In the genomic region with DNA sequence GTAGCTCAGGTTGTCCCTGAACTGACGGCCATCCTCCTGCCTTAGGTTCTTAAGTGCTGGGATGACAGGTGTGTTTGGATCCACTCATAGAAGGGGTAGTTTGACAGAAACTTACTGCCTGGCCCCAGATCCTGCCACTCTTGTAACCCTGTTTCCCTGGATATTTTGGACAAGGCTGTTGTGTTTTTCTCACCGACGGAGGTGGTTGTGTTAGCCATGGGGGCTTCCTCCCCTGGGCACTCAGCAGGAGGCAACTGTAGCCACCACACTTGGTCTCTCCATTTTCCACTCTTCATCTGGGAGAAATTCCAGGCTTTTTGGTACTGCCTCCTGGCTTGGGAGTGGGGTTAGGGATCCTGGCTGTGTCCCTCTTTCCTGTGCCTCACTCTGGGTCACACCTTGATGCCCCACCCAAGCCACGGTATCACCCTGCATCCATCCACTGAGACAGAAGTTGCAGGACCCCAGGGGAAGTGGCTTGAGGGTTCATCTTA, we compare ENCODE assay signal across 8 mouse cellular contexts. TPM values are rescaled to one million over a fixed set of nuclear protein-coding genes. Genes with fewer than 3 reads are reported as not detected.
A peak's percentile ranks its signal among the peaks of the same experiment; 100 is the strongest.
DNase-seq lines count a peak whose midpoint lies in the region; ATAC-seq and TF ChIP-seq lines count a peak whose summit lies in the region.

No protein-coding gene starts in this region.

- DNase-seq in heart, adult 18-20 months = no peak
- DNase-seq in G1E (ENCODE audit: low spot score) = no peak
- no peak for DNase-seq in forebrain, postnatal 0 days
- DNase-seq in liver, postnatal 0 days = no peak
- no peak for DNase-seq in urinary bladder, postnatal 10 days (ENCODE audit: low spot score)
- no peak for DNase-seq in c-Kit-positive CD71-positive TER-119-positive erythroid progenitor cells, embryonic 14.5 days (ENCODE audit: low spot score)
- DNase-seq in layer of hippocampus, adult 18-20 months (ENCODE audit: low spot score in 2 of 2) = no peak

- 4% methylated on average over 4 of the region's 4 CpGs for WGBS in heart, embryonic 12.5 days
- WGBS in forebrain, postnatal 0 days = 16% methylated on average over 4 of the region's 4 CpGs
- WGBS in liver, postnatal 0 days (ENCODE audit: insufficient replicate concordance) = under 1% methylated on average over 4 of the region's 4 CpGs

- TF ChIP-seq EP300 in liver, postnatal 0 days (IDR thresholded peaks at IDR 0.05; ENCODE audit: low read depth) = no peak

- H3K9ac ChIP-seq in heart, embryonic 12.5 days = peak overlapping the region; percentile 97
- H3K9ac ChIP-seq in forebrain, postnatal 0 days = peak overlapping the region; percentile 84
- peak overlapping the region; percentile 94 for H3K9ac ChIP-seq in liver, postnatal 0 days (replicated peaks)

- H3K27ac ChIP-seq in heart, embryonic 12.5 days (ENCODE audit: poor library complexity, severe bottlenecking) = peak overlapping the region; percentile 94
- peak overlapping the region; percentile 91; the same call in 1 of the 2 replicates for H3K27ac ChIP-seq in forebrain, postnatal 0 days (ENCODE audit: low read depth, low read length)
- H3K27ac ChIP-seq in liver, postnatal 0 days (ENCODE audit: low read depth) = peak overlapping the region; percentile 99

- no peak for TF ChIP-seq CTCF in G1E (IDR thresholded peaks at IDR 0.05; ENCODE audit: low read depth, low read length)
- no peak for TF ChIP-seq CTCF in forebrain, postnatal 0 days (IDR thresholded peaks at IDR 0.05; ENCODE audit: low read depth)
- TF ChIP-seq CTCF in liver, postnatal 0 days (IDR thresholded peaks at IDR 0.05; ENCODE audit: low read depth) = no peak

- H3K9me3 ChIP-seq in heart, embryonic 12.5 days (replicated peaks) = no peaks in the 10 kb centered on the region
- no peaks in the 10 kb centered on the region for H3K9me3 ChIP-seq in G1E (replicated peaks)
- H3K9me3 ChIP-seq in forebrain, postnatal 0 days (ENCODE audit: low read length) = no peaks in the 10 kb centered on the region
- no peaks in the 10 kb centered on the region for H3K9me3 ChIP-seq in liver, postnatal 0 days (ENCODE audit: low read length)

- H3K4me3 ChIP-seq in heart, embryonic 12.5 days = peak overlapping the region; percentile 92
- peak overlapping the region; percentile 93 for H3K4me3 ChIP-seq in G1E (ENCODE audit: low read depth, low read length)
- peak overlapping the region; percentile 90 for H3K4me3 ChIP-seq in forebrain, postnatal 0 days (ENCODE audit: low read depth, low read length)
- peak overlapping the region; percentile 87 for H3K4me3 ChIP-seq in liver, postnatal 0 days (ENCODE audit: low read depth, low read length)

- no peaks in the 10 kb centered on the region for H3K27me3 ChIP-seq in heart, embryonic 12.5 days (replicated peaks)
- no peaks in the 10 kb centered on the region for H3K27me3 ChIP-seq in G1E (ENCODE audit: insufficient read depth, low read length)
- no peaks in the 10 kb centered on the region for H3K27me3 ChIP-seq in forebrain, postnatal 0 days (ENCODE audit: insufficient read depth, low read length)
- H3K27me3 ChIP-seq in liver, postnatal 0 days (ENCODE audit: insufficient read depth, low read length) = no peaks in the 10 kb centered on the region

- peak overlapping the region; percentile 97 for H3K4me2 ChIP-seq in heart, embryonic 12.5 days
- peak overlapping the region; percentile 93 for H3K4me2 ChIP-seq in forebrain, postnatal 0 days (ENCODE audit: low read depth)
- peak overlapping the region; percentile 96 for H3K4me2 ChIP-seq in liver, postnatal 0 days (ENCODE audit: low read depth, low read length)

- ATAC-seq in heart, embryonic 12.5 days (ENCODE audit: insufficient number of reproducible peaks, low FRiP score) = no peak
- ATAC-seq in G1E (ENCODE audit: extremely low read depth, insufficient number of reproducible peaks, low FRiP score, poor library complexity, severe bottlenecking) = no peak
- ATAC-seq in forebrain, postnatal 0 days = no peak
- no peak for ATAC-seq in liver, postnatal 0 days

- H3K36me3 ChIP-seq in heart, embryonic 12.5 days = peaks cover 22% of the 10 kb centered on the region
- H3K36me3 ChIP-seq in G1E (replicated peaks) = peaks cover 72% of the 10 kb centered on the region
- H3K36me3 ChIP-seq in forebrain, postnatal 0 days (ENCODE audit: insufficient read depth) = peaks cover 20% of the 10 kb centered on the region
- H3K36me3 ChIP-seq in liver, postnatal 0 days (replicated peaks; ENCODE audit: insufficient read depth, low read length) = peaks cover 20% of the 10 kb centered on the region

- H3K4me1 ChIP-seq in heart, embryonic 12.5 days (replicated peaks) = peaks cover 47% of the 10 kb centered on the region
- H3K4me1 ChIP-seq in G1E (ENCODE audit: insufficient read depth, low read depth, low read length) = peaks cover 62% of the 10 kb centered on the region
- peaks cover 11% of the 10 kb centered on the region; the same call in 1 of the 2 replicates for H3K4me1 ChIP-seq in forebrain, postnatal 0 days (ENCODE audit: insufficient read depth)
- H3K4me1 ChIP-seq in liver, postnatal 0 days (ENCODE audit: insufficient read depth) = peaks cover 40% of the 10 kb centered on the region

RNA-seq across cellular contexts. Expression of gene Ell, which starts 0.8 kb away (rescaled TPM):
- 13.5 and 14.7 TPM in 2 replicates for polyA plus RNA-seq in heart, embryonic 12.5 days (2016; fragmentation: Nextera tagmentation; extraction: Ambion mirVana)
- total RNA-seq in heart, adult 18-20 months (2021) = 10 to 100 TPM; 10.9 to 12.0 TPM
- total RNA-seq in G1E (2014; fragmentation: Nextera tagmentation) = 20.8 and 22.7 TPM in 2 replicates
- total RNA-seq in G1E (2017) = 7.6 and 9.1 TPM in 2 replicates
- polyA plus RNA-seq in G1E (2012) = 56.4 and 59.0 TPM in 2 replicates
- 16.2 and 18.4 TPM in 2 replicates for total RNA-seq in forebrain, postnatal 0 days (2014; rRNA removed)
- 9.7 and 11.0 TPM in 2 replicates for polyA plus RNA-seq in forebrain, postnatal 0 days (2015; fragmentation: Nextera tagmentation; extraction: Ambion mirVana)
- polyA plus RNA-seq in liver, postnatal 0 days (2015; fragmentation: Nextera tagmentation; extraction: Ambion mirVana) = 9.5 and 9.7 TPM in 2 replicates
- total RNA-seq in layer of hippocampus, adult 18-20 months (2021) = 10 to 100 TPM; 18.9 to 21.8 TPM

RNA-seq across cellular contexts. Expression of gene Kxd1, which starts 12.3 kb away (rescaled TPM):
- polyA plus RNA-seq in heart, embryonic 12.5 days (2016; fragmentation: Nextera tagmentation; extraction: Ambion mirVana) = 64.2 and 65.7 TPM in 2 replicates
- 100 to 1,000 TPM in 1 of 2 experiments, 10 to 100 TPM in 1; 92.4 to 107 TPM for total RNA-seq in heart, adult 18-20 months (2021)
- total RNA-seq in G1E (2014; fragmentation: Nextera tagmentation) = 180 and 189 TPM in 2 replicates
- total RNA-seq in G1E (2017) = 47.5 and 50.9 TPM in 2 replicates
- 40.0 and 49.9 TPM in 2 replicates for polyA plus RNA-seq in G1E (2012)
- 39.1 and 43.5 TPM in 2 replicates for total RNA-seq in forebrain, postnatal 0 days (2014; rRNA removed)
- 51.6 and 51.9 TPM in 2 replicates for polyA plus RNA-seq in forebrain, postnatal 0 days (2015; fragmentation: Nextera tagmentation; extraction: Ambion mirVana)
- 43.1 and 43.3 TPM in 2 replicates for polyA plus RNA-seq in liver, postnatal 0 days (2015; fragmentation: Nextera tagmentation; extraction: Ambion mirVana)
- total RNA-seq in layer of hippocampus, adult 18-20 months (2021) = 10 to 100 TPM; 40.6 to 45.6 TPM

RNA-seq across cellular contexts. Expression of gene Fkbp8, which starts 12.5 kb away (rescaled TPM):
- 227 and 231 TPM in 2 replicates for polyA plus RNA-seq in heart, embryonic 12.5 days (2016; fragmentation: Nextera tagmentation; extraction: Ambion mirVana)
- total RNA-seq in heart, adult 18-20 months (2021) = 100 to 1,000 TPM; 120 to 129 TPM
- total RNA-seq in G1E (2014; fragmentation: Nextera tagmentation) (228 and 232 TPM in 2 replicates), G1E (2017) (206 and 221 TPM in 2 replicates)
- 939 and 1,510 TPM in 2 replicates for polyA plus RNA-seq in G1E (2012)
- 559 and 592 TPM in 2 replicates for total RNA-seq in forebrain, postnatal 0 days (2014; rRNA removed)
- 385 and 426 TPM in 2 replicates for polyA plus RNA-seq in forebrain, postnatal 0 days (2015; fragmentation: Nextera tagmentation; extraction: Ambion mirVana)
- polyA plus RNA-seq in liver, postnatal 0 days (2015; fragmentation: Nextera tagmentation; extraction: Ambion mirVana) = 141 TPM in 2 replicates
- 100 to 1,000 TPM; 450 to 467 TPM for total RNA-seq in layer of hippocampus, adult 18-20 months (2021)

RNA-seq across cellular contexts. Expression of gene Uba52, which starts 29.5 kb away (rescaled TPM):
- 779 and 792 TPM in 2 replicates for polyA plus RNA-seq in heart, embryonic 12.5 days (2016; fragmentation: Nextera tagmentation; extraction: Ambion mirVana)
- total RNA-seq in heart, adult 18-20 months (2021) = 1,000 to 10,000 TPM; 1,328 to 1,514 TPM
- total RNA-seq in G1E (2014; fragmentation: Nextera tagmentation) = 4,646 and 5,141 TPM in 2 replicates
- 3,490 and 3,572 TPM in 2 replicates for total RNA-seq in G1E (2017)
- polyA plus RNA-seq in G1E (2012) = 592 and 1,322 TPM in 2 replicates
- 459 and 595 TPM in 2 replicates for total RNA-seq in forebrain, postnatal 0 days (2014; rRNA removed)
- polyA plus RNA-seq in forebrain, postnatal 0 days (2015; fragmentation: Nextera tagmentation; extraction: Ambion mirVana) = 808 and 1,035 TPM in 2 replicates
- 627 and 684 TPM in 2 replicates for polyA plus RNA-seq in liver, postnatal 0 days (2015; fragmentation: Nextera tagmentation; extraction: Ambion mirVana)
- total RNA-seq in layer of hippocampus, adult 18-20 months (2021) = 1,000 to 10,000 TPM; 1,062 to 1,079 TPM

RNA-seq across cellular contexts. Expression of gene Rex1bd, which starts 33.5 kb away (rescaled TPM):
- polyA plus RNA-seq in heart, embryonic 12.5 days (2016; fragmentation: Nextera tagmentation; extraction: Ambion mirVana) = 115 TPM in 2 replicates
- total RNA-seq in heart, adult 18-20 months (2021) = 100 to 1,000 TPM; 113 to 128 TPM
- total RNA-seq in G1E (2014; fragmentation: Nextera tagmentation) (43.6 and 44.2 TPM in 2 replicates), G1E (2017) (86.9 and 94.9 TPM in 2 replicates)
- 187 and 223 TPM in 2 replicates for polyA plus RNA-seq in G1E (2012)
- total RNA-seq in forebrain, postnatal 0 days (2014; rRNA removed) = 130 and 148 TPM in 2 replicates
- 200 and 247 TPM in 2 replicates for polyA plus RNA-seq in forebrain, postnatal 0 days (2015; fragmentation: Nextera tagmentation; extraction: Ambion mirVana)
- polyA plus RNA-seq in liver, postnatal 0 days (2015; fragmentation: Nextera tagmentation; extraction: Ambion mirVana) = 49.3 and 52.3 TPM in 2 replicates
- 100 to 1,000 TPM in 1 of 2 experiments, 10 to 100 TPM in 1; 96.5 to 104 TPM for total RNA-seq in layer of hippocampus, adult 18-20 months (2021)
